Mouse (Mus musculus) midbrain, embryonic 10.5 days (tissue): ENCODE results near the gene Dnajc15. TPM values are rescaled to one million over a fixed set of nuclear protein-coding genes. Genes with fewer than 3 reads are reported as not detected.
A peak's percentile ranks its signal among the peaks of the same experiment; 100 is the strongest.

ENCODE experiments used
- DNase-seq: peaks from one replicate; pipeline ENCODE4 v3.0.0-alpha.2; 2017; ENCODE audit warnings: low spot score
- H3K27ac ChIP-seq: fragments of 300-500 bp; sonication (generic); replicated peaks from 2 replicates; pipeline ENCODE4 v1.5.1; 2016; ENCODE audit warnings: mild to moderate bottlenecking
- H3K27me3 ChIP-seq: fragments of 300-500 bp; sonication (generic); 2 replicates; pipeline ENCODE4 v1.6.1; 2016; ENCODE audit warnings: low read depth, mild to moderate bottlenecking; ENCODE audit not compliant: poor library complexity, severe bottlenecking
- H3K36me3 ChIP-seq: fragments of 300-500 bp; sonication (generic); 2 replicates; pipeline ENCODE4 v1.6.1; 2016; ENCODE audit warnings: mild to moderate bottlenecking, moderate library complexity
- H3K4me1 ChIP-seq: fragments of 300-500 bp; sonication (generic); 2 replicates; pipeline ENCODE4 v1.6.1; 2016
- H3K4me3 ChIP-seq: fragments of 300-500 bp; sonication (generic); 2 replicates; pipeline ENCODE4 v1.5.1; 2016; ENCODE audit warnings: mild to moderate bottlenecking, moderate library complexity
- H3K9me3 ChIP-seq: fragments of 300-500 bp; sonication (generic); replicated peaks from 2 replicates; pipeline ENCODE4 v1.6.1; 2016; ENCODE audit warnings: mild to moderate bottlenecking
- WGBS: fragments of 180-500 bp; shearing (Covaris S2); methylation state at CpG from one replicate; pipeline ENCODE4 v1.1.7; 2016; 5-methylcytosine and 5-hydroxymethylcytosine counted together
- polyA plus RNA-seq: library from polyadenylated mRNA; unstranded; fragments of >200 nt; fragmentation: Nextera tagmentation; extraction: Ambion mirVana; gene quantifications from 2 replicates; pipeline ENCODE4 v1.2.1, GENCODE M21; 2016

Dnajc15 gene
- 102 and 114 TPM in 2 replicates for polyA plus RNA-seq

DNA sequence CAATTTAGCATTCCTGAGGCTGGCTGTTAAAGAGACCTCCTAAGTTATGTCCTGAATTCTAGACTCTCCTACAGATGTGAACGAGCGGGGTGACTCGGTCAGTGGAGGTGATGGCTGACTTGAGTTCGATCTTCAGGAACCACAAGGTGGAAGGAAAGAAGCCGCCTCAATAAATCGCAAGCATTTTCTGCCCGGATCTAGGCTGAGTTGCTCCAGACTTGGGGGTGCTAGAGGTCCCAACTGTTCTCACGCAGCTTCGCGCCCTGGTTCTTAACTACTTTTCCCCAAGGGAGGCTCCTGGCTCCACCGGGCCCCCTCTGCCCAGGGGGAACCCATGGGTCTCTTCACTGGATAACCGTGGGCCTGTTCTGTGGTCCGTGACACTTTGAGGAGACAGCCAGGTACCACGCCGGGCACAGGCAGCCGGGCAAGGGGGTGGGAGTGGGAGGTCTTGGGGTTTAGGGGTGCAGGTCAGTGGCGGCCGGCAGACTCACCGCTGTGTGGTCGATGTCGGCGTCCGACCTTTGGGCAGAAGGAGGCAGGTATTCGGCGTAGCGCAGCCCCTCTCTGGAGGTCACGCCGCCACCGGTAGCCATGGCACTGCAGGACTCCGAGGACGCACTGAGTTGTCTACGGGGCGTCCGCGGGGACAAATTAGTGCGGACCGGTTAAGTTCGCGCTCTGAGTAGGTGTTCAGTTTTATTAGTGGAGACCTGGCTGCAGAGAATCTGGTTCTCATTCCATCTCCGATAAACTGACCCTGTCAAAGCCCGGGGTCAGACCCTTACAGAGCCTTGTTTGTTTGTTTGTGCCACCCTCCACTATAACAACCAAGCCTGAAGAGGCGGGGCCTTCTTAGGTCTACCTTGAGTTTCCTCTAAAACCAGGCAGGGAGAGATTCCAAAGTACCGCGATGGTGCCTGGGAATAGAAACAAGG, at the start of gene Dnajc15:
Dnajc15 (minus strand) TSS at position 822 of the 938 bp plus-strand sequence.
- Histone ChIP-seq H3K4me1 (peaks cover 19% of the 10 kb centered on the region), H3K27me3 (no peaks in the 10 kb centered on the region), H3K4me3 (peak within 1 kb of the TSS; percentile 93), H3K27ac (peak within 1 kb of the TSS; percentile 90), H3K9me3 (no peaks in the 10 kb centered on the region), H3K36me3 (peaks cover 2% of the 10 kb centered on the region; the same call in 1 of the 2 replicates)
- WGBS = under 1% methylated on average over 44 of the region's 44 CpGs
- peak; percentile 84 for DNase-seq

DNA sequence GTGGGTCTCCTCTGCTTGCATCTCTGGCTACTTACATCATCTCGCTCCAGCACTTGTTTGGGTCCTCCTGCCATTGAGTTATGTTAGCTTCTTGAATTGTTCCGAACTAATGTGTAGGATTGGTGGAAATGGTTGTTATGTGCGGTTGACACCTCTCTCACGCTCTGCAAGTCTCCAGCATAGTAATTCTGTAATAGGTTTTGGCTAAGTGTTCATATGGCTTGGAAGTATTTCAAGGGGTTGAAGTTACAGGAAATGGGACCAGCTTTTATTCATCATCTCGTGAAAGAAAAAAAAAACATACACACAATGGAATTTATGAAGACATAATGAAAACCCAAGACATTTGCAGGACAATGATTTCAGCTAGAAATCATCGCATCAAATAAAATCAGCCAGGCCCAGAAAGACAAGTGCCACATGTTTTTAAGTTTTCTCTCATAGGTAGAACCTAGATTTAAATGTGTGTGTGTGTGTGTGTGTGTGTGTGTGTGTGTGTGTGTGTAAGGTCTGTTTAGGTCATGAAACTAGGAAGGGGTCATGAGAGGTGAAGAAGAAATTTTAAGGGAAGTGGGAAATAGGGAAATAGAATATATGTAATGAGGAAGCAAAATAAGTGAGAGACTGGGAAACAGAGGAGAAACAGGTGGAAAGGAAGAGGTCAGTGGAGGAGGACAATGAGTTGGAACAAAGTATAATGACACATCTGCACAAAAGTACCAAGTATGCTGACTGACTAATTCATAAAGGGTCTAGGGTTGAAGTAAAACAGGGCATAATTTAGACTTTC, 48.3 kb upstream of the Dnajc15 start:
- Histone ChIP-seq H3K27me3 (no peaks in the 10 kb centered on the region), H3K36me3 (no peaks in the 10 kb centered on the region), H3K9me3 (no peaks in the 10 kb centered on the region), H3K4me1 (peaks cover 6% of the 10 kb centered on the region; the same call in 1 of the 2 replicates), H3K4me3 (no peak overlapping the region), H3K27ac (no peak overlapping the region)
- WGBS = 92% methylated on average over 6 of the region's 6 CpGs
- DNase-seq = no peak

DNA sequence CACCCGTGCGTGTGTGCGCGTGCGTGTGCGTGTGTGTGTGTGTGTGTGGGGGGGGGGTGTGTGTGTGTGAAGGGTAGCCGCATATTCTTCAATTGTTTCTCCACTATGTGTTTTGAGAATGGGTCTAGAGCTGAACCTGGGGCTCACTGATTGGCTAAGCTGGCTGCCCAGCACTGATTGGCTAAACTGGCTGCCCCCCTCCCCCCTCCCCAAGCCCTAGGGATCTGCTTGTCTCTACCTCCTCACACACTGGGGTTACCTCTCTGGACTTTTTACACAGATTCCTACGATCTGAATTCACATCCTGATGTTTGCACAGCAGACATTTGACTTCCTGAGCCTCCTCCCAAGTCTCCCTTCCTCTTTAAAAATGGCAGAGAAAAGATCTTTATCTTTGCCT, 46.7 kb upstream of the Dnajc15 start:
- no peaks in the 10 kb centered on the region for H3K27me3 ChIP-seq
- no peaks in the 10 kb centered on the region for H3K9me3 ChIP-seq
- no peak overlapping the region for H3K27ac ChIP-seq
- no peak overlapping the region for H3K4me3 ChIP-seq
- DNase-seq = no peak
- no peaks in the 10 kb centered on the region for H3K36me3 ChIP-seq
- H3K4me1 ChIP-seq = peaks cover 6% of the 10 kb centered on the region; the same call in 1 of the 2 replicates
- 94% methylated on average over 8 of the region's 8 CpGs for WGBS

DNA sequence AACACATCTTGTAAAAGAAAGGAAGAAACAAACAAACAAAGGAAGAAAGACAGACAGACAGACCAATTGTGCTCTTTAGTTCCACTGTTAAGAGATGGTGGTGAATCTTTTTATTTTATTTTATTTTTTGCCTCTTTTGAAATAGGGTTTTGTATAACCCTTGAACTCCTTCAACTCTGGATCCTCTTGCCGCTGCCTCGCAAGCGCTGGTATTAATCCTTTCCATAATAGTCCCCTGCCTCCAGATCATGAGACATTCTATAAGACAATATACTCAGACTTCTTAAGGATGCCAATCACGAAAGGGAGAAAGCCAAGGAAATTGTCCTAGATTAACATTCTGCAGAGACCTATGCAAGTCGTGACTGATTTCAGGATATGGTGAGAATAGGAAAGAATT, 40.9 kb upstream of the Dnajc15 start:
- Histone ChIP-seq H3K27me3 (no peaks in the 10 kb centered on the region), H3K4me1 (peaks cover 8% of the 10 kb centered on the region), H3K9me3 (no peaks in the 10 kb centered on the region), H3K27ac (no peak overlapping the region), H3K4me3 (no peak overlapping the region), H3K36me3 (no peaks in the 10 kb centered on the region)
- DNase-seq = no peak
- WGBS = 46% methylated on average over 5 of the region's 5 CpGs

DNA sequence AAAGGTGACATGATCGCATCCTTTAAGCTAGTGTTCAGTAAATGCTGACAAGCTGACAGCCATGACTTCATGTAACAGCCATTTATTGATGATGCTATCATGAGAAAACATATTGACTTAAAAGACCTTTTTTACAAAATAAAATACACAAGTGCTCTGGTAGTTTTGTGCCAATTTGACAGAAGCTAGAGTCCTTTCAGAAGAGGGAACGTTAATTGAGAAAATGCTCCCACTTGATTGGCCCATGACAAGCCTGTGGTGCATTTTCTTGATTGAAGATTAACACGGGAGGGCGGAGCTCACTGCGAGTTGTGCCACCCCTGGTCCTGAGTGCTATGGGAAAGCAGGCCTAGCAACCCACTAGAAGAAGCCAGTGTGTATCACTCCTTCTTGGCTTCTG, 31.7 kb upstream of the Dnajc15 start:
- Histone ChIP-seq H3K27me3 (no peaks in the 10 kb centered on the region), H3K27ac (no peak overlapping the region), H3K36me3 (no peaks in the 10 kb centered on the region), H3K4me3 (no peak overlapping the region), H3K4me1 (no peaks in the 10 kb centered on the region), H3K9me3 (no peaks in the 10 kb centered on the region; the same call in 1 of the 2 replicates)
- DNase-seq = no peak
- WGBS = 89% methylated on average over 5 of the region's 5 CpGs

DNA sequence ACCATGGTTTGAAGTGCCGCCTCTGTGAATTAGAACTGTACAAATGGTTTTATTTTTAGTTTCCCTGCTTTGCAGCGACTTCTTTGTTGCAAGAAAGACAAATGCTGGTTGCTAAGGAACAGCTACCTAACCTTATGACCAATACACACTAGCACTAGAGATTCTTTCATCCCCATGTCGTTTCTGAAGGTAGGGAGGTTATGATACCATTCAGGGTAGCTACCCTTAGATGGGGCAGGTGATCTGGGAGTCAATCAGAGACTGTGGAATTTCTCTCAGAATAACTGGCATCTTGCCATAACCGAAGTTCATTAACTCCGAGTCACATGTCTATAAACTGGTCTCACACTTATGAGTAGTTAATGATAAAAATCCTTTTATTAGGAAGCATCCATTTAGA, 30.5 kb upstream of the Dnajc15 start:
- Histone ChIP-seq H3K4me3 (no peak overlapping the region), H3K4me1 (no peaks in the 10 kb centered on the region), H3K27me3 (no peaks in the 10 kb centered on the region), H3K27ac (no peak overlapping the region), H3K36me3 (no peaks in the 10 kb centered on the region), H3K9me3 (no peaks in the 10 kb centered on the region; the same call in 1 of the 2 replicates)
- 79% methylated on average over 5 of the region's 5 CpGs for WGBS
- no peak for DNase-seq

DNA sequence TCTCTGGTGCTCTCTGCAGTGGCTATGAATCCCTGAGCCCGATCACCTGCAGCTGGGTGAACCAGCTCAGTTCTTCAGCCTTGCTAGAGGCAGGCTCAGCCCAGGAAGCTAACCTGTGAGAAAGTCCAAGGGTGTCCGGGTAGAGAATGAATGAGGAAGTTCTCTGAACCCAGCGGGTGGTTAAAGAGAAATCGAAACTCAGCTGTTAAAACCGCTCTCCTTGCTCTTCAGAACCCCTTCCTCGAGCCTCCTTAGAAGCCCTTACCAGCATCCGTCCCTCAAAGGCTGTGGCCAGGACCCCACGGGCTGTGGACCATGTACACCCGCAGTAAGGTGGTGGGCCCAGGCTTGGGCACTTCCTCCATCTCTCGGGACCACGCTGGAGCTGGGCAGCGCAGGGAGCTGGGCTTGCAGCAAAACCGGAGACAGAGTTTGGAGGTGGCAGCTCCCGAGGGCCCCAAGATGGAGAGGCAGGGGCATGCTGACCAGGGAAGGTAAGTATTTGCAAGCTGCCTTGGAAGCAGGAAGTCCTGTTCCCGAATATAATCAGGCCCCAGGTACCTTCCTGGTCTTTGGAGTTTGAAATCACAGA, 29.3 kb upstream of the Dnajc15 start, which contains the start of gene Epsti1:
Epsti1 (plus strand) TSS at position 69 of the 592 bp plus-strand sequence.
- Histone ChIP-seq H3K36me3 (no peaks in the 10 kb centered on the region), H3K27ac (no peak within 1 kb of the TSS), H3K27me3 (no peaks in the 10 kb centered on the region), H3K9me3 (no peaks in the 10 kb centered on the region), H3K4me1 (no peaks in the 10 kb centered on the region), H3K4me3 (no peak within 1 kb of the TSS)
- 62% methylated on average over 15 of the region's 15 CpGs for WGBS
- DNase-seq = no peak

DNA sequence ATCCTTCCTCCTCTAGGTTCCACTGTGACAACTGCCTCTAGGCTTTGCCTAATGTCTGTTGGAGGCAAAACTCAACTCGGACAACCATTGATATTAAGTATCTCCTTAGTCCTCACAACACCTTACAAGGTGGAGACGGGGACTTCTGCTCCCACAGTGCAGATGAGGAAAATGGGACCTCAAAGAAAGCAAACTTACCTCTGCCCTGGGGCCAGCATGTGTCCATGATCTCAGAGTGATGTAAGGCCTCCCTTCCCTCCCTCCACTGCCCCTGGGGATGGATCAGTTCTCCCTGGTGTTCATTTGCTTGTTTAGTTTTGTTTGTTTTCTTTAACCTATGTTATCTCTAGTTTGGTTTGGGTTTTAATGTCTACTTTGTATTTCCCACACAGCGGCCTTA, 27.6 kb upstream of the Dnajc15 start:
- no peak for DNase-seq
- no peaks in the 10 kb centered on the region for H3K36me3 ChIP-seq
- H3K27me3 ChIP-seq = no peaks in the 10 kb centered on the region
- no peak overlapping the region for H3K27ac ChIP-seq
- WGBS = 89% methylated on average over 3 of the region's 3 CpGs
- no peaks in the 10 kb centered on the region for H3K9me3 ChIP-seq
- H3K4me1 ChIP-seq = no peaks in the 10 kb centered on the region
- H3K4me3 ChIP-seq = no peak overlapping the region

DNA sequence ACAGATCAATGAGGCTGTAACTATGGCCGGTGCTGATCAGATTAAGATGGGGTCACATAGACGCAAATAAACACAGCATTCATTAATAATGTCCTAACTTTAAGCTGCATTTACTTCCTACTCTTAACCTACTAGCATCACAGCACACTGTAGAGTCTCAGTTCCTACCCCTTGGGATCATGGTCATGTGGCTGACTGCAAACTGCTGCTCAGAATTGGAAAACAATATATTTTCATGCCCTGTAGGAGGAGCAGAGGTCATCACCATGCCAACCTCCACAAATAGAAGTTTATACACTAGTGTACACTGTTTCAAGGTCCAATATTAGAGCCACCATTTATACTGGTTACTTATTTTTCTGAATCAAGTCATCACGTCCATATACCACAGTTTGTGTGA, 21.0 kb upstream of the Dnajc15 start:
- Histone ChIP-seq H3K27ac (no peak overlapping the region), H3K4me1 (no peaks in the 10 kb centered on the region), H3K4me3 (no peak overlapping the region), H3K9me3 (no peaks in the 10 kb centered on the region), H3K36me3 (no peaks in the 10 kb centered on the region), H3K27me3 (no peaks in the 10 kb centered on the region)
- no peak for DNase-seq
- WGBS = 87% methylated on average over 3 of the region's 3 CpGs

DNA sequence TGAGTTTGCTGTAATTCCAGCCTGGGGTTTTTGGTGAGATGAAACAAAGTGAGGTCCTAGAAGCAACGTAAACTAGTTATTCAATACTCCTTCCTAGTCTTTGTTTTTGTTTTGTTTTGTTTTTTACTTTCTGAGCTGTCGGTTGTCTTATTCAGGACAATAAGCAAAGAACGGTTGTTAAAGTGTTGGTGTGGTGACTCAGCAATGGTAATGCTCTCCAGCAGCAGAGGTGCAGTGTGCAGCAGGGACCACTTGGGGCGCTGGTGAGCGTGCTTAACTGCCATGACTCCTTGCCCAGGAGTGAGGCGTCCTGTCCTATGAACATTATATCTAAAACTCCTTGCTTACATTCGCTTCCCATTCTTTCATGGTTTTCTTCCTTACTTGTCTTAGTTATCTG, 15.0 kb upstream of the Dnajc15 start:
- H3K27me3 ChIP-seq = no peaks in the 10 kb centered on the region
- 88% methylated on average over 7 of the region's 7 CpGs for WGBS
- no peak for DNase-seq

DNA sequence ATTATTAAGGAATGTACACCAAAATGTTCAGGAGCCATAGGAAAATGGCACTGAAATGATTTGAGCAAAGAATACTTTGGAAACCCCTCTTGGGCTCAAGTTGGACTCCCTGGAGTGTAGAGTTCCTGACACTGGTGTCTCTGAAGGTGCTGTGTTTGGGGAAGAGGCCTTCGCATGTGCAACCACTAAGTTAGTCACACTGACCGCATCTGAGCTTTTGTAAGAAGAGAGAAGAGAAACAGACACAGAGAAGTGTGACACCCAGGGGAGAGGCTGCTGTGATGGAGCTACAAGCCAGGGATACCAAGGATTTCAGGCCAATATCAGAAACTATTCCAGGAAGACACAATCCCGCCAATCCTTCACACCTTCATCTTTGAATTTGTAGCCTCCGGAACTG, 12.0 kb upstream of the Dnajc15 start:
- H3K27ac ChIP-seq = no peak overlapping the region
- H3K27me3 ChIP-seq = no peaks in the 10 kb centered on the region
- no peak overlapping the region for H3K4me3 ChIP-seq
- H3K9me3 ChIP-seq = no peaks in the 10 kb centered on the region
- no peaks in the 10 kb centered on the region for H3K36me3 ChIP-seq
- H3K4me1 ChIP-seq = no peaks in the 10 kb centered on the region
- DNase-seq = no peak
- WGBS = 92% methylated on average over 4 of the region's 4 CpGs

More for the DNA sequence above, 15.0 kb upstream of the Dnajc15 start:
- Histone ChIP-seq H3K9me3 (no peaks in the 10 kb centered on the region), H3K36me3 (no peaks in the 10 kb centered on the region), H3K27ac (no peak overlapping the region), H3K4me3 (no peak overlapping the region), H3K4me1 (no peaks in the 10 kb centered on the region)

DNA sequence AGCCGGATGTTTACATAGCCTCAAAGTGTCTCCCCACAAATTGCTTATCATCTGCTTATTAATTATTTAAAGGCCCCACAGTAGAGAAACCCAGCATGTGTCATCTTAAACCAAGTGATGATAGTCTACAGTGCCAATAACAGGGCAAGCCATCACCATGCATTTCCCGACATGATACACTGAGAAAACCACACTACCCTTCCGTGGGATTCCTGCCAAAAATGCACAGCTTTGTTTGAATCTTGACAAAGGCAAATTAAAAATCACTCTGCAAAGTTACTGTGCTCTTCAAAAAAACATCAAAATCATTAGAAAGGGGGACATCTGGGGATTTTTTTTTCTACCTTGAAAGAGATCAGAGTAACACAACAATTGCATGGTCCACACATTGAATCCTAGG, 11.5 kb upstream of the Dnajc15 start:
- Histone ChIP-seq H3K4me1 (no peaks in the 10 kb centered on the region), H3K27me3 (no peaks in the 10 kb centered on the region), H3K36me3 (no peaks in the 10 kb centered on the region), H3K27ac (no peak overlapping the region), H3K4me3 (no peak overlapping the region), H3K9me3 (no peaks in the 10 kb centered on the region)
- DNase-seq = no peak
- WGBS = 94% methylated on average over 3 of the region's 3 CpGs
